Mouse (Mus musculus): ENCODE data around the gene Kif4. TPM values are rescaled to one million over a fixed set of nuclear protein-coding genes. Genes with fewer than 3 reads are reported as not detected.

Kif4 gene
- polyA plus RNA-seq, 1 experiment: 54.7 TPM

- Histone ChIP-seq H3K9ac (ENCODE audit: low read depth, poor library complexity, severe bottlenecking) (no peak overlapping the region), H3K4me1 (ENCODE audit: control insufficient read depth, insufficient read depth, low read length) (no peaks in the 10 kb centered on the region), H3K9me3 (replicated peaks; ENCODE audit: control insufficient read depth, insufficient read depth, low read length, poor library complexity, severe bottlenecking) (no peaks in the 10 kb centered on the region), H3K27me3 (ENCODE audit: control insufficient read depth, insufficient read depth, low read length, poor library complexity, severe bottlenecking) (no peaks in the 10 kb centered on the region), H3K27ac (ENCODE audit: insufficient read depth, low read length) (no peak overlapping the region), H3K36me3 (ENCODE audit: control insufficient read depth, insufficient read depth, low read length, poor library complexity, severe bottlenecking) (no peaks in the 10 kb centered on the region), H3K4me3 (ENCODE audit: low read depth, low read length) (no peak overlapping the region)
- TF ChIP-seq CTCF (IDR thresholded peaks at IDR 0.05; ENCODE audit: low read depth, low read length): no peak
- TF ChIP-seq EP300 (IDR thresholded peaks at IDR 0.05; ENCODE audit: insufficient read depth, low read depth, low read length): no peak
- no peak for TF ChIP-seq POLR2A (IDR thresholded peaks at IDR 0.05; ENCODE audit: insufficient read depth, low read length)
Observed at GRCm38 (mm10) chrX:100652848-100653247, 27.3 kb downstream of the Kif4 start.

GRCm38 (mm10) chrX:100664825-100665224 is 39.3 kb downstream of the Kif4 start:
- no peaks in the 10 kb centered on the region for H3K27me3 ChIP-seq (ENCODE audit: control insufficient read depth, insufficient read depth, low read length, poor library complexity, severe bottlenecking)

GRCm38 (mm10) chrX:100678204-100678603 is 52.7 kb downstream of the Kif4 start:
- TF ChIP-seq POLR2A (IDR thresholded peaks at IDR 0.05; ENCODE audit: insufficient read depth, low read length) (no peak), EP300 (IDR thresholded peaks at IDR 0.05; ENCODE audit: insufficient read depth, low read depth, low read length) (no peak), CTCF (IDR thresholded peaks at IDR 0.05; ENCODE audit: low read depth, low read length) (no peak)
- Histone ChIP-seq H3K27me3 (ENCODE audit: control insufficient read depth, insufficient read depth, low read length, poor library complexity, severe bottlenecking) (no peaks in the 10 kb centered on the region), H3K9ac (ENCODE audit: low read depth, poor library complexity, severe bottlenecking) (no peak overlapping the region), H3K36me3 (ENCODE audit: control insufficient read depth, insufficient read depth, low read length, poor library complexity, severe bottlenecking) (peaks cover 2% of the 10 kb centered on the region), H3K4me1 (ENCODE audit: control insufficient read depth, insufficient read depth, low read length) (no peaks in the 10 kb centered on the region), H3K4me3 (ENCODE audit: low read depth, low read length) (no peak overlapping the region), H3K9me3 (replicated peaks; ENCODE audit: control insufficient read depth, insufficient read depth, low read length, poor library complexity, severe bottlenecking) (no peaks in the 10 kb centered on the region), H3K27ac (ENCODE audit: insufficient read depth, low read length) (no peak overlapping the region)

More at GRCm38 (mm10) chrX:100664825-100665224, 39.3 kb downstream of the Kif4 start:
- TF ChIP-seq POLR2A (IDR thresholded peaks at IDR 0.05; ENCODE audit: insufficient read depth, low read length): no peak
- TF ChIP-seq EP300 (IDR thresholded peaks at IDR 0.05; ENCODE audit: insufficient read depth, low read depth, low read length): no peak
- no peak for TF ChIP-seq CTCF (IDR thresholded peaks at IDR 0.05; ENCODE audit: low read depth, low read length)
- Histone ChIP-seq H3K4me1 (ENCODE audit: control insufficient read depth, insufficient read depth, low read length) (no peaks in the 10 kb centered on the region), H3K36me3 (ENCODE audit: control insufficient read depth, insufficient read depth, low read length, poor library complexity, severe bottlenecking) (no peaks in the 10 kb centered on the region), H3K9ac (ENCODE audit: low read depth, poor library complexity, severe bottlenecking) (no peak overlapping the region), H3K9me3 (replicated peaks; ENCODE audit: control insufficient read depth, insufficient read depth, low read length, poor library complexity, severe bottlenecking) (no peaks in the 10 kb centered on the region), H3K4me3 (ENCODE audit: low read depth, low read length) (no peak overlapping the region), H3K27ac (ENCODE audit: insufficient read depth, low read length) (no peak overlapping the region)

- no peak for TF ChIP-seq CTCF (IDR thresholded peaks at IDR 0.05; ENCODE audit: low read depth, low read length)
- no peak for TF ChIP-seq EP300 (IDR thresholded peaks at IDR 0.05; ENCODE audit: insufficient read depth, low read depth, low read length)
- no peak for TF ChIP-seq POLR2A (IDR thresholded peaks at IDR 0.05; ENCODE audit: insufficient read depth, low read length)
- no peaks in the 10 kb centered on the region for H3K9me3 ChIP-seq (replicated peaks; ENCODE audit: control insufficient read depth, insufficient read depth, low read length, poor library complexity, severe bottlenecking)
Observed at GRCm38 (mm10) chrX:100686527-100686926, 61.0 kb downstream of the Kif4 start.

GRCm38 (mm10) chrX:100687360-100688032 is 62.0 kb downstream of the Kif4 start:
- H3K4me3 ChIP-seq (ENCODE audit: low read depth, low read length): no peak overlapping the region
- H3K36me3 ChIP-seq (ENCODE audit: control insufficient read depth, insufficient read depth, low read length, poor library complexity, severe bottlenecking): no peaks in the 10 kb centered on the region; the same call in none of the 2 replicates
- H3K4me1 ChIP-seq (ENCODE audit: control insufficient read depth, insufficient read depth, low read length): no peaks in the 10 kb centered on the region
- H3K9ac ChIP-seq (ENCODE audit: low read depth, poor library complexity, severe bottlenecking): no peak overlapping the region
- TF ChIP-seq CTCF (IDR thresholded peaks at IDR 0.05; ENCODE audit: low read depth, low read length) (no peak), POLR2A (IDR thresholded peaks at IDR 0.05; ENCODE audit: insufficient read depth, low read length) (no peak), EP300 (IDR thresholded peaks at IDR 0.05; ENCODE audit: insufficient read depth, low read depth, low read length) (no peak)
- H3K27ac ChIP-seq (ENCODE audit: insufficient read depth, low read length): no peak overlapping the region
- H3K9me3 ChIP-seq (replicated peaks; ENCODE audit: control insufficient read depth, insufficient read depth, low read length, poor library complexity, severe bottlenecking): no peaks in the 10 kb centered on the region
- H3K27me3 ChIP-seq (ENCODE audit: control insufficient read depth, insufficient read depth, low read length, poor library complexity, severe bottlenecking): no peaks in the 10 kb centered on the region

More at GRCm38 (mm10) chrX:100686527-100686926, 61.0 kb downstream of the Kif4 start:
- Histone ChIP-seq H3K4me1 (ENCODE audit: control insufficient read depth, insufficient read depth, low read length) (no peaks in the 10 kb centered on the region), H3K27me3 (ENCODE audit: control insufficient read depth, insufficient read depth, low read length, poor library complexity, severe bottlenecking) (no peaks in the 10 kb centered on the region), H3K27ac (ENCODE audit: insufficient read depth, low read length) (no peak overlapping the region), H3K36me3 (ENCODE audit: control insufficient read depth, insufficient read depth, low read length, poor library complexity, severe bottlenecking) (no peaks in the 10 kb centered on the region; the same call in none of the 2 replicates), H3K4me3 (ENCODE audit: low read depth, low read length) (no peak overlapping the region), H3K9ac (ENCODE audit: low read depth, poor library complexity, severe bottlenecking) (no peak overlapping the region)

- no peaks in the 10 kb centered on the region for H3K9me3 ChIP-seq (replicated peaks; ENCODE audit: control insufficient read depth, insufficient read depth, low read length, poor library complexity, severe bottlenecking)
- no peak overlapping the region for H3K4me3 ChIP-seq (ENCODE audit: low read depth, low read length)
- H3K27ac ChIP-seq (ENCODE audit: insufficient read depth, low read length): no peak overlapping the region
- H3K4me1 ChIP-seq (ENCODE audit: control insufficient read depth, insufficient read depth, low read length): no peaks in the 10 kb centered on the region
- no peak for TF ChIP-seq CTCF (IDR thresholded peaks at IDR 0.05; ENCODE audit: low read depth, low read length)
- no peak for TF ChIP-seq EP300 (IDR thresholded peaks at IDR 0.05; ENCODE audit: insufficient read depth, low read depth, low read length)
- TF ChIP-seq POLR2A (IDR thresholded peaks at IDR 0.05; ENCODE audit: insufficient read depth, low read length): no peak
- H3K9ac ChIP-seq (ENCODE audit: low read depth, poor library complexity, severe bottlenecking): no peak overlapping the region
- H3K36me3 ChIP-seq (ENCODE audit: control insufficient read depth, insufficient read depth, low read length, poor library complexity, severe bottlenecking): no peaks in the 10 kb centered on the region; the same call in none of the 2 replicates
- H3K27me3 ChIP-seq (ENCODE audit: control insufficient read depth, insufficient read depth, low read length, poor library complexity, severe bottlenecking): no peaks in the 10 kb centered on the region
Observed at GRCm38 (mm10) chrX:100688033-100688370, 62.5 kb downstream of the Kif4 start.

All from ES-Bruce4 (cell line).